Mouse (Mus musculus) telencephalon, adult 2 months (tissue): ENCODE results near the gene Lbx1.

ENCODE experiments used
- DNase-seq: peaks from one replicate; pipeline ENCODE4 v3.0.0-alpha.2; 2011; ENCODE audit warnings: low read depth, low spot score

The Lbx1 gene

GRCm38 (mm10) chr19:45235766-45236362 is at the start of gene Lbx1:
Gene Lbx1, minus strand, starts transcription at chr19:45235812.
- no peak for DNase-seq

GRCm38 (mm10) chr19:45283302-45283701 is 47.7 kb upstream of the Lbx1 start:
- no peak for DNase-seq

GRCm38 (mm10) chr19:45276196-45276595 is 40.6 kb upstream of the Lbx1 start:
- DNase-seq, result no peak

GRCm38 (mm10) chr19:45271986-45272385 is 36.4 kb upstream of the Lbx1 start:
- no peak for DNase-seq

GRCm38 (mm10) chr19:45262995-45263394 is 27.4 kb upstream of the Lbx1 start:
- DNase-seq, result no peak

GRCm38 (mm10) chr19:45257414-45258326 is 22.1 kb upstream of the Lbx1 start:
- DNase-seq, result no peak

DNA sequence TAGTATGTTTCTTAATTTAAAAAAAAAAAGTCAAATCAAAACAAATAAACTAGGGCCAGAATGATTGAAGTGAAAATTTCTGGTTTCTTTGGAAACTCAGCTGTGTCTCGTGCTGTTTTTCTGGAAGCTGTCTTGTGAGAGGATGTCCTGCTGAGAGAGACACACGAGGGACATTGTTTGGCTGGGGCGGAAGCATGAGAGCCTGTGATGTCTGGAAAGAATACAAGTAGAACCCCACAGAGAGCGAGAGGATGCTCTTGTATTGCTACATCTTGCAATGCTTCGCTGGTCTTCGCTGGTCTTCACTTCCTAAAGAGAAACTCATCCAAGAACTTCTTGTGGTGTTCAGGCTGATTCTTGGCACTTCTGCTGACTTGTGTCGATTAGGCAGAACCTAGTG is 19.2 kb upstream of the Lbx1 start:
- no peak for DNase-seq

DNA sequence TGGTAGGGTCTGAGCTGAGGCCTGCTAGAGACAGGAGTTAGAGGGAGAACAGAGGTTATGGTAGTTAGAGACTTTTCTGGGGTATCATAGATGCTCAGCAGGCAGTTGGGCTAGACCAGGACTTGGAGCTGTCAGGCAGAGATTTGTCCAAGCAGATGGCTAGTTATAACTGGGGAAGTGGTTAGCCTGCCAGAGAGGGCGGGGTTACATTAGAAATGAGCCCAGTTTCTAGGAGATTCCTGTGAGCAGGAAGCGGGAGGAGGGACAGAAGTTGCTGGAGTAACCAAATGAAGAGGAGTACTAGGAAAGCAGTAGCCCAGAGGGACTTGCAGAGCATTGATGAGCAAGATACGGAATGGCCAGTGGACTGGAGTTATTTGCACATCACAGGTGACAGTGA is 16.8 kb upstream of the Lbx1 start:
- DNase-seq, result no peak

GRCm38 (mm10) chr19:45248691-45249090 is 13.1 kb upstream of the Lbx1 start:
- no peak for DNase-seq

- DNase-seq, result no peak
Measured at GRCm38 (mm10) chr19:45243918-45244700, 8.5 kb upstream of the Lbx1 start.

DNA sequence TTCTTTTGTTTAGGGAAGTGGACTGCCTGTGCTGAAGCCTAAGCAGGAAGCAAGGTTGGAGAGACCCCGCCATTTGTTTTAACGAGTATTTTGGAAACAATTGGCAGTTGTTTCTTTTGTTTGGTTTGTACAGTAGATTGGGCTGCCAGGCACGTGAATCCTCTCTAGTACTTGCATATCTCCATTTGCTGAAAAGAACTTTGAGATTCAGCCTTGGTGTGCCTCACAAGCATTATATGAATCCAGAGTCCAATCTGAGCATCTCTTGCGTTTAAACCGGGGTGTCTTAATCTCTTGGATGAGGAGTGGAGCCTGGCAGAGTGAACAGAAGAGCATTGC is 7.6 kb upstream of the Lbx1 start:
- no peak for DNase-seq

- DNase-seq, result no peak
Measured at GRCm38 (mm10) chr19:45242348-45243263, 7.0 kb upstream of the Lbx1 start.

DNA sequence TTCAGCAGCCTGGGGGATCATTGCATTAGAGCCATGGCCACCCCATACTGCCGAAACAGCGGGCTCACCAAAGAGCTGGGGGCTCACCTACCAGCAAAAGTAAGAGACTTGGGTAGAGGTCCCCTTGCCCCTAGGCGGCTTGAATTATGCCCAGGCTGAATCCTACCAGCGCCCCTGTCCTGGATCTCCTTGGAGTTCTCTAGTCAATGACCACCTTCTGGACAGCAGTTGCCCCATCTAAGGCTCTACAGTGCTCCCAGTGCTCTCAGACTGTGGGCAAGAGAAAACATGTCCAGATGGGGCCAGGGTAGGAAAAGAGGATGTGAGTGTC is 6.4 kb upstream of the Lbx1 start:
- no peak for DNase-seq

DNA sequence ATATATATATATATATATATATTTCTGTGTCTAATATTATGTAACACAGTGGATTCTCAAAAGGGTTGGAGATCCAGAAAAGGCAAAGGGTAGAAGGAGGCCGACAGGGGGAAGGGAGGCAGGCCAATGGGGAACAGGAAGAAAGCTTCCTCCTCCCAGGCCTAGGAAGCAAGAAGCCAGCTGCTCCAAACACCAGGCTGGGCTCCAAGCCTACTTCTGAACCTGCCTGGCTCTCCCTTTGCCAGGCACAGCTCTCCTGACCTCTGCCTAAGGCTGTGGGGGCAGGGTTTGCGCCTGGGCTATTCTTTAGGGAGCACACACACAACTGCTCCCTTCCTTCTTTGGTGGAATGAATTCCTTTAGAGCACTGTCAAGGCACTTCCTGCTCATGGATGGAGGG is 4.4 kb upstream of the Lbx1 start:
- DNase-seq, result no peak

DNA sequence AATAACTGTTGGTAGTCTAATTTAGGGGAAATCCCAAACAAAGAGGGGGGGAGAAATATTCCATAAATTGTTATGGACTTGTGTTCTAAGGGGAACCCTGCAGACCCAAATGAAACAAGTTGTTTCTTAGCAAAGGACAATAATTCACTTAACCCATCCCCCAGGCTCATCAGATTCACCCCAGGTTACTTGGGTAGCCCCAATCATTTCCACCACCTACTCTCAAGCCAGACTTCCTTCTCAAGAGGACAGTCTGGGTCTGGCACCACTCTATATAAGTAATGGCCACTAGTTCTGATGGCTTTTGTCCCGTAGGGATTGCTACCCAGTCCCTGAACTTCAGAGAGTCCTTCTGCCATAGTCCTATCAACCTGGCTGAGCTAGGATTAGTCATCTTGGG is 3.6 kb upstream of the Lbx1 start:
- no peak for DNase-seq

DNA sequence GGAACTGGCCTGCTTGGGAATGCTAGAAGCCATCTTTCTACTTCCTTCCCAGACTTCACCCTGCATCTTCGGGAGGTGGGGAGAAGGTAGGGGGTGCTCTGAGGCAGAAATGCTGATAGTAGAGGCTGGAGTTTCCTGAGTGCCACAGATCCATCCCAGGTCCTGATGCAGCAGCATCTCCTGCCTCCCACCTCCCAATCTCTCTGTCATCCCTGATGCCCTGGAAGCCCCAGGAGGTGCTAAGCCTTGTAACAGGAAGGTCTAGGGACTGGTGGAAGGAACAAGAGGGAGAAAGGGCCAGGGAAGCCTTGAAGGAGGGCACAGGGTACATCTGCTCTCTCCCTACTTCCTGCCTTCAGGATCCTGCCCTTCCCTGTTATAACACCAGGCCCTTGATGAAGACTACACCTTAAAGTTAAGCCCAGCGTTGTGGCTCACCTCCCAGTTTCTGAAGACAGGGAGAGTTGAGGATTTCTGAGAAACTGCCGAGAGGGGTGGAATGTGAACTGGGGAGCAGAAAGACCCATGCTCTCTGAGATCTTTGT is 2.1 kb upstream of the Lbx1 start:
- no peak for DNase-seq

- no peak for DNase-seq
Measured at GRCm38 (mm10) chr19:45237099-45237498, 1.5 kb upstream of the Lbx1 start.

DNA sequence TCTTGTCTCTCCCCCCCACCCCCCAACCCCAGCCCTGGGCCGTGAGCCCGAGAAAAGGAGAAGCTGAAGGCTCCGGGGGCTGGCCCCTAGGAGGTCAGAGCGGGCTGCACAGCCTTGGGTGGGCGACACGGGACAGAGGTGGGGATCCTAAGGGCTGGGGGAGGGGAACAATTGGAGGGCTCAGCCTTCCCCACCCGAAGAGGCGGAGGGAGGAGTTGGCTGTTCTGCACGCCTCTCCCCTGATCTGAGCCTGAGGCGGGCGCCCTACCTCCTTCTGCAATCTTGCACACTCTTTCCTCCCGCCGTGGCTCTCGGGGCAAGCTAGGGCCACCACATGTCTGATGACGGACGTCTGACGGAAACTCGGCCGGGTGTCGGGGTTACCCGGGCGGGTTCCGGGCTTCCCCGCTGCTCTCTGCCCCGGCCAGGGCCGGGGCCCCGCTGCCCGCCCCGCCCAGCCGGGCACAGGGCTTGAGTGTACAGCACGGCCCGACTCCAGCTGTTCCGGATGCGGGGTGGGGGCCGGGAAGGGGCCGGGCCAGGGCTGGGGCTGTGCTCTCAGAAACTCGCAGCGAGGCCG is 841 bp upstream of the Lbx1 start:
- no peak for DNase-seq

GRCm38 (mm10) chr19:45235331-45235741 is 276 bp downstream of the Lbx1 start:
- no peak for DNase-seq

- DNase-seq, result no peak
Measured at GRCm38 (mm10) chr19:45234771-45235231, 811 bp downstream of the Lbx1 start.
